Mouse (Mus musculus) kidney, postnatal 10 days (tissue): ENCODE data around the gene Cpxm2.

Source experiments
- DNase-seq: peaks from one replicate; pipeline ENCODE4 v3.0.0; 2021; ENCODE audit warnings: mixed read lengths

The Cpxm2 gene

DNA sequence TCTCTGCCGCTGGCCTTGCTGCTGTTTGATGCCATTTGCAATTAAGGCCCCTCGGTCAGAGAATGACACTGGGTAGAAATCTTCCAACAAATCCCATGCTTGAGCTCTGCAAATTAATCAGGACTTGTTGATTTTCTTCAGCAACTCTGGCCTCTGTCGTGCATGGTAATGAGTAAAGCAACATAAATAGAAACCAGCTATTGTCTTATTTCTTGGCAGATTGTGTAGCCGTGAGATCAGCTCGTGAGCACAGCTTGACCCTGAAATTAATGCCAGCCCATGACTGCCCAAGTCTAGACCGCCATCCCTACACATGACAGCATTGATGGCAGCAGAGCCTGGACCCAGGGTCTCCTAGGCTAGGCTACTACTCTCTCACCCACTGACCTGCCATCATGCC is 25.9 kb downstream of the Cpxm2 start:
- no peak for DNase-seq

DNA sequence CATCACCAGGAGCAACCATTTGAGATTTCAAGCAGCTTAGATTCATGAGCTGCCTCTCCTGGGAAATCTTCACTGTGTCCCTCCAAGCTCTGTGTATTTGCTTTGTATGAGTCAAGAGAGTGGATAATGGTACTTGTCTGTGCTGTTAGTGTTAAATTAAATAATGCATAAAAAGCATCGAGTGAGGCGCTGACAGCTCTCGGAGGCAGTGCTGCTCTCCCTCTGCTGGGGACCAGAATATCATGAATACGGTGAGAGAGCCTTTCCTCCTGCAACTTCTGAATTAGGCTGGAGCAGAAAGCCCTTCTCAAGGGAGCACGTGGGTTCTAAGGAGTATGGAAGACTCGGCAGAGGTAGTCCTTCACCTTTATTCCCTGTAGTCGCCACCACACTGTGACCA is 29.6 kb downstream of the Cpxm2 start:
- no peak for DNase-seq

DNA sequence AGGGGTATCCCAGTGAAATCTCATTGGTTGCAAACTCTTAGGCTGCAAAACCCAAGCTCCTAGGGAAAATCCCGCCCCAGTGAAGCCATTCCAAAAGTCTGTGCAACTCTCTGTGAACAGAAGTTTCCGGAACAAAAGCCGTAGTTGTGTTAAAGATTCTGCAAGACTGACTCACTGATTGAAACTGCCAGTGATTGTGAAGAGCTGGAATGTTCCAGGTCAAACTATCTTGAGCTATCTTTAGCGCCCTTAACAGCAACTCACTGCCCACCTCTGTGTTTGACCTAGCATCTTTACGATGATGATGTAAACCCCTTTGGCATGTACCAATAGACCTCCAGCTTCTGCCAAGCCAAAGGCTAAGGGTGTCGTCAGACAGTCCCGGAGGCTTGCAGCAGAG is 31.3 kb downstream of the Cpxm2 start:
- no peak for DNase-seq

DNA sequence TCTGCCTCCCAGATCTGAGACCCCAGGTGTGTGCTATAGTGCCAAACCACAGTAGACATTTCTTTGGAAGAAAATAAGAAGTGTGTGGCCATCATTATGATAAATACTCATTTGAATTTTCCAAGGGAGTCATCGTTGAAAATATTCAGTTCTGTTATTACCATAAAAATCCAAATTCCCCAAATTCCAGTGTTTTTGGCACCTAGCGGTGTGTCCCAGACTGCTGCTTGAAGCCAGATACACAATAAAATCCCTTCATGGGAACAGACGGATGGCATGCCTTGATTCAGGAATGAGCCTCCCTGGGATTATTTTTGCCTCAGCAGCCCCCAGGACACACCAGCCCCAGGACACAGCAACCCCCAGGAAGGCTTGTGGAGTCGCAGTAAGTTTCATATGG is 34.7 kb downstream of the Cpxm2 start:
- no peak for DNase-seq

DNA sequence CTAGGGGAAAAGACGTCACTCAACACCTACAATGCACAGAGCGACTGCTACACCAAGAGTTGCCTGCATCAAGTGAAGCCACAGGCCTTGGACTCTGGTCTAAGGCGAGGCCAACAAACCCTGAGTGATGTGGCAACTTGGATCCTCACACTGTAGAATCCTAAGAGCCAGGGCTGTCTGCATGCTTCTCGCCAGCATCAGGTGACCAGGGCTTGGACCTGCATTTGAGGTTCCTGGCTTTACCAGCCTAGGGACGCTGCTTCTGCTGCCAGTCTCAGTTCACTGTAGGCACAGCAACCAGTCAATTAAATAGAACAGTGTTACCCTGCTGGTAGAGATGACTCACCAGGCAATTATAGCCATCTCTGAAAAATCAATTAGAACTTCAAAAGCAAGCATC is 42.8 kb downstream of the Cpxm2 start:
- no peak for DNase-seq

DNA sequence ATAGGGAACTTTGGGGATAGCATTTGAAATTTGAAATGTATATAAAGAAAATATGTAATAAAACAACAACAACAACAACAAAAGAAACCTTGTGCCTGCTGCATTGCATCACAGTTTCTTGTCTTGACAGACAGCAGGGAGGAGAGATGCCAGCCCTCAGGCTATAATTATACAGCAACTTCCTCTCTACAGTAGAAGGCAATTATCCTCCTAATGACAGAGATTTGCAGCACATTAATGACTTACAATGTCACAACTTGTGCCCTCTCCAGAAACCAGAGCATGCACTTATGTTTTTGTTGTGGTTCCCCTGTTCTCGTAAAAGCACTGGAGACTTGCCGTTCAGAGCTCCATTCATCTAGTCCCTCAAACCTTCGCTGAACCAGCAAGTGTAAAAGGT is 44.2 kb downstream of the Cpxm2 start:
- no peak for DNase-seq

DNA sequence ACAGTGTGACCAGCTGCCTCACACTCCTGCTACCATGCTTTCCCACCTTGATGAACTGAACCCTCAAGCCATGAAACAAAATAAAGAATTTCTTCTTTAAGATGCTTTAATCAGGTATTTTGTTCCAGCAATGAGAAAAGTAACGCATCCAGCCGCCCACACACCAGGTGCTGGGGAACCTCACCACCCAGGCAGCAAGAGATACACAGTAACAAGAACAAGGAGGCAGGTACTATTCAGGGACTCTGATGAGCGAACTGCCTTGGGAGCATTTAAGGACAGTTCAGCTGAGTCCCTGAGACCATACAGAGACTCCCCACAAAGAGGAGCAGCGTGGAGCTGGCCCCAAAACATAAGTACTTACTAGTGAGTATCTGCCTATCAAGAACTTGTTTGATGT is 47.6 kb downstream of the Cpxm2 start:
- no peak for DNase-seq

DNA sequence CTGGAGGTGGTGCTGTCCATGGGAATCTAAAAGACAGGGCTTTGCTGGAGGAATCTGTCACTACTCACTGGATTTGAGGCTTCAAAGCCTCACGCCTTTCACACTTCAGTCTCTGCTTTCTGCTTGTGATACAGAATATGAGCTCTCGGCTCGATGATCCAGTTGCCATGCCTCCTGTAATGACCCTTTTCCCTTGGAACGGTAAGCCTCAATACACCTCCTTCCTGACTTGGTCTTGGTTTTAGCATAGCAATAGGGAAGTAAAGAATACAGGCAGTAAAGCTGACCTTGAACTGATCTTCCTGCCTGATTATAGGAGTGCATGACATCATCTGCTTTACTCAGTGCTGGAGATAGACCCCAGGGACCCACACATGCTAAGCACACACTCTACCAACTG is 49.2 kb downstream of the Cpxm2 start:
- DNase-seq = no peak

DNA sequence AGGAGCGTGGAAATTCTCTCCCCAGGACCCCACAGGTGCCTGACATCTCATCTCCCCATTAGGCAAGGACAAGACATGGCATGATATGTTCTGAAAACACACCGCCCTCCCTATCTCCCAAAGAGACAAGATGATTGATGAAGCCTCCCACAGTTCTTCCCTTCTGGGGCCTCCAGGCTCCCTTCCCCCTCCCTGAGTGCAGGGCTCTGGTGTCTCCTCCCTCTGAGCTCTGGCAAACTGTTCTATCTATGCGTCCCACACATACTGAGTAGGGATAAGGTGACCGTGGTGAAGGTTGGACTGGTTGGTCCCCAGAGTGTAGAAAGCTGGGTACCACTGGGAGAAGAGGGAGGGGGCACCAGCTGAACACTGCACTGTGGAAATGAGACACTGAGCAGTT is 56.1 kb downstream of the Cpxm2 start:
- DNase-seq = no peak

DNA sequence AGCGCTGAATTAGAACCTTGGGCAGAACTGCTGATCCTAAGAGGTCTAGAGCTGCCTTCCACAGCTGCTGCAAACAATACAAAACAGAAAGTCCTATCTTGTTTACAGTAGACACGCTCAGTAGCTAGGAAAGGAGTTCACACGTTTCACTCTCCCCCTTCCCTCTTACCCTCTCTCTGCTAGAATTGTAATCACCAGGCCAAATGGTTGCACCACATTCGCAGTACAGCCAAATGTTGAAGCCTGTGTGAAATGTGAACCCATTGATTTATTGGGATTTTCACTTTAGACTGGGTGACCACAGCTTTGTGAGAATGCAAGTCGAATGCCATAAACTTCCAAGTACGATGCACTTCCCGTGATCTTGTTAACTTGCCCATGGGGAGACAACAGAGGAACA is 59.9 kb downstream of the Cpxm2 start:
- no peak for DNase-seq

DNA sequence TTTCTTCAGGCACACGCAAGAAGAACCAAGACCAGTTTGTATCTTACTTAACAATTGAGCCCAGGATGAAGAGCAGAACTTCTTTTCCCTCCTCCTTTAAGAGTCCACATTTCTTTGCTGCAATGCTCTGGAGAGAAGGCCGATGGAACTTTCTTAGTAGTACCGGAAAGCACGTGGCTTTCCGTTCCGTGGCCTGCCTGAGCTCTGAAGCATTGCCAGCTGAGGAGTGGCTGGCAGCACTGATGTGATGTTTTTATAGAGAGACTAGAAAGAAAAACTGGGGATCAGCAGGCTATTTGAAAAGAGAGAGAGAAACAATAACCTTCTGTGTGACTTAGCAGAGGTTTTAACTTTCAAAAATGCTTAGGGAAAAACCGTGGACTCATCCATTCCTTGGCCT is 63.0 kb downstream of the Cpxm2 start:
- DNase-seq = no peak

DNA sequence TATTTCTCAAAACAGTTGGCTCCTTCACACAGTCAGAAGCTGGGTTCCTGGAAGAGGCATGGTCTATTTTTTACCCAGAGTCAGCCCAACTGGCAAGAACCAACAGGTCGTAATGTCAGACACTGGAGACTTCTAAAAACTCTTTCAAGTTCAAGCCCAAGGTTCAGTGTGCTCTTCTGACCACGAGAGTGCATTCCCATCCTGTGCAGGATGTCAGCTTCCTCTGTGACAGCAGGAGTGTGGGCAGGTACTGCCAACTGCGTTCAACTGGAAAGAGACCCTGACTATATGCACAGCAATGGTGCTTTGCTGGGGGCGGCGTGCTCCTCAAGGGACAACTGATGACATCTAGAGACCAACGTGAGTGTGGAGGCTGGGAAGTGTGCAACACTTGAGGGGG is 65.9 kb downstream of the Cpxm2 start:
- no peak for DNase-seq

DNA sequence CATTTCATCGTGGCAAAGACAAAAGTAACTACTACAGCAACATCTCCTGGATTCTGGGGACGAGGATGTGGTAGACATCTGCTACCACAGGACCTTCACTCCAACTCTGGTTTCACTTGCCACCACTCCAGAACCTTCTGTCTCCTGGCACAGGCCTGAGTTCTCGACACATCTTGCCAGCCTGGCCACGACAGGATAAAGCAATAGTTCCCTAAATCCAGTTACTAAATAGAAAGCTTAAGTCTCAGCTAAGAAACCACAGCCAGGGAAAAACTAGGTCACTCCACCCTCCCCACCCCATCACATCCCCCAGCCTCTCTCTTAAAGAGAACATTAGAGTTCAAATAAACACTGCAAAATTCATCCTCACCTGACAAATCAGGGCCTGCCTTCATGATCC is 66.4 kb downstream of the Cpxm2 start:
- no peak for DNase-seq

DNA sequence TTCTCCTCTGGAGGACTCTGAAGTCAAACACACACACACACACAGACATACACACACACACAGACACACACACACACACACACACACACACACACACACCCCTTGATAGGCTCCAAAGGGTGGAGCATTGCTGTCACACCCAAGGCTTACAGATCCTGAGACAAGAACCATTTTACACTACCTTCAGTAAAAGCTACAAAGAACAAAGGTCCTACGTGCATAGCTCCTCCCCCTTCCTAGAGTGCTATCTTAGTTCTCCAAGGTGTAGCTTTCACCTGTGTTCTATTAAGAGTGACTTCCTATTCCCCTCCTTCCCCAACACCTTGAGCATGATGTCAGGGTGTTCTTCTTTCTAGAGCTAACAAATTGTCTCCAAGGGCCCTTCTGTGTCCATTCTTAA is 78.7 kb downstream of the Cpxm2 start:
- no peak for DNase-seq

DNA sequence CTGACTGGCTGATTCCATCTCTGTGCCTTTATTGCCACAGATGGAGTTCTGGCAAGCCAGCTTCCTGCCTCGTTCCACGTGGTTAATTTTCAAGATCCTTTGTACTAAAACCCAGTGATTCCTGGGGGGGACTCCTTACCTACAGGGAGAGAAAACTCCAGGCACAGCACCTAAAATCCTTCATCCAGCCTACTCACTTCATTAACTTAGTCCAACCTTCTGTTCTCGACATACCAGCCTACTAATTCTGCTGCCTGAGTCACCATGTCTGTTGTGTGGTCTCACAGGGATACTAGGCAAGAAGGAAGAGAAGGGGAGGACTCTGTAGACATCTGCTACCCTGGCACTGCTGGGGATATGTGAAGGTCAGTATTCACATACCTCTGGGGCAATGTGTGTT is 80.0 kb downstream of the Cpxm2 start:
- no peak for DNase-seq

DNA sequence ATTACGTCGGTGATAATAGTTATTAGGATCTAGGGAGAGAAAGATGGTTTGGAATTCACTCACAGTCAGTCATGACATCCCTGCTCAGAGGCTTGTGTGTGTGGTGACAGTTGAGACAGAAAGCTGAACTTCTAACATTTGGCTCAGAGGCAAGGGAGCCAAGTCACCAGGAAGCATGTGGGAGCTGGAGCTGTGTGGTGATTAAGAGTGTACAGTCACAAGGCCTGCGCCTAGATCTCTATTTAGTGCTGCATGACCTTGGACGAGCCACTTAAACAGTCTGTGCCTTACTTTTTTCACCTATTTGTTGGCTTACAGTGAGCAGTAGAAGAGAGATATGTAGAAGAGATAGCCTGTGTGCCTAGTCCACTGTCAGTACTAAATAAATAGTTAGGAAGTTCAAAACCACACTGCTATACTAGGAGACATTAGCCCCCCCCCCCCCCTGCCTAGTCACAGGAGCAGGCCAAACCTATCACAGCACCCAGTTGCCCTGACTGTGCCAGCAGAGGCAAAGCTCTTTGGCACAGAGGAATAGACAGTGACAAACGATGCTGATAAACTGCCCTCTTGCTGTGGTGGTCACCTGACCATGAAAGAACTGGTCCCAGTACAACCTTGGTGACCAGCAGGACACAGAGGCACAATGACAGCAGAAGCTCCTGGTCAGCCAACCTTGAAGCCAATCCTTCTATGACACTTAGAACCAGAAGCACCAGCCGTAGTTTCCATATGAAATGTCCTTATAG is 83.5 kb downstream of the Cpxm2 start:
- DNase-seq = no peak

DNA sequence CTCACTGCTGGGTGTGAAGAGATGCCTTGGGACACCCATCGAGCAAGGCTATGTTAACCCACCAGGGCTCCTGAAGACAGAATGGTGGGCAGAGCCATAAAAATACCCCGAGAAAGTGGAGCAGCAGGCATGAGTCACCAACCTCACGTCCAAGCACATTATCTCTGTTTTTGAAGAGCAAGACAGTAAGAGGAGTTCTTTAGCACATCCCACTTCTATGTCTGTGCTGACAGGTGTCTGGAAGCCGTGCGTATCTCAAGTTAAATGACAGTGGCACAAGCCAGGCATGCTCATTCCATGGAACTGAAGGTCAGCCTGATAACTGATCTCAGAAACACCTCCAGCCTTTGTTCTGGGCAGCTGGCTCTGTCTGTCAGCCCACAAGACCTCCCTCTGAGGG is 86.6 kb downstream of the Cpxm2 start:
- no peak for DNase-seq

DNA sequence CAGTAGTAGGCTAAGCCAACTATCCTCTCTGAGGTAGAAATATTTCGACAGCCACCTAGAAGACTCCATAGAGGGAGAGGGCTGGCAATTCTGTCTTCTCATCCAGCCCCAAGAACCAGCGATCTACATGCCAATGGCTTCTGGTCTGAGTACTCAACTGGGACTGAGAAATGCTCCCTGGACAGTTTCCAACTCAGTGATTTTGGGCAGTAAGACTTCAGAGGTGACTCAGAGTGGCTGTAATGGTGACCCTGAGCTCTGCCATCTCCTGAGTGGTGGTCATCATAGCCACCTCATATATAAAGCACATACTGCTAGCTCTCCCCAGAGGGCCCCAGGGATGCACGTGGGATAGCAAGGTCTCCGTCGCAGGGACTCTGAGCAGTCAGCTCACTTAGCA is 87.0 kb downstream of the Cpxm2 start:
- no peak for DNase-seq

DNA sequence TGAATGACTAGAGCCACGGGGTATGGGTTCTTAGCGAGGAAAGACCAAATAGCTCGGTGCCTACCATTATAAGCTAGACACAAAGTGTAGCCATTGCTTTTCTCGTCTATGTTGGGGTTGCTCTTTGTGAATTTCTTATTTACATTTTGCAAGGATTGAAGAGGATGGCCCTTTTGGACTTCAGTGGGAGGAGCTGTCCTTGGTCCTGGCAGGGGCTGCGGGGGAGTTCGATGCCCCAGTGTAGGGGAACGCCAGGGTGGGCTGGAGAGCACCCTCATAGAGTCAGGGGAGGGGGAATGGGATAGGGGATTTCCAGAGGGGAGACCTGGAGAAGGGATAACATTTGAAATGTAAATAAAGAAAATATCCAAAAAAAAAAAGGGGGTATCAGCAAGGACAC is 94.4 kb downstream of the Cpxm2 start:
- peak; percentile 34 for DNase-seq

DNA sequence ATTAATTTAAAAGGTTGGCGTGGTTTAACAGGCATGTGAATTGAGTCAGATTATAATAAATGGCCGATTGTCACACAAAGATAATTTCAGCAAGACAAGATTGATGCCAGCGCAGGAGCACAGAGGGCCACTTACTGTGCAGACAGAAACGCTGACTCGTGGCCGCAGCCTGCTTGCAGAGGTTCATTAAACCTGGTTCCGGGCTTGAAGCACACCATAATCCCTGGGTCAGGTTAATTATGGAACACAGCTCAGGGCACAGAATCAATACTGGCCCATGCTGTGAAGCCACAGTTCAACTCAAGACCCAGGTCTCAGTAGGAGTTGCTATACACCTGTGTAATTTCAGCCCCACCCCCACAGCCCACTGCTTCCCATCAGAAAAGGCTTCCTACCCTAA is 98.0 kb downstream of the Cpxm2 start:
- no peak for DNase-seq

DNA sequence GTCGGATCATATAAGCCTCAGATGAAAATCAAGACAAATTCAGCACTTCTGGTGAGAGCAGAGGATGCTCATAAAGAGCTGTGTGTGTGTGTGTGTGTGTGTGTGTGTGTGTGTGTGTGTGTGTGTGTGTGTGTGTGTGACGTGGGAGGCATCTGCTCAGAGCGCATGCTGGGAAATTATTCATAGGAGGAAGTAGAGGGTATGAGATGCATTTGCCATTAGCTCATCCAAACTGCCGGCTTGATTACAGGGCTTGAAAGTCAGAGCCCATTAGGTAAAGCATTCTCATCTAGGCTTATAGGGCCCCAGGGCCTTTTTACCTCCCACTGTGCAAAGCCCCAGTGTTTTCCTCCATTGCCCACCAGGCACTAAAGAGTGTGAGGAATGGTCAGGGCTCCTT is 107.9 kb downstream of the Cpxm2 start:
- no peak for DNase-seq

DNA sequence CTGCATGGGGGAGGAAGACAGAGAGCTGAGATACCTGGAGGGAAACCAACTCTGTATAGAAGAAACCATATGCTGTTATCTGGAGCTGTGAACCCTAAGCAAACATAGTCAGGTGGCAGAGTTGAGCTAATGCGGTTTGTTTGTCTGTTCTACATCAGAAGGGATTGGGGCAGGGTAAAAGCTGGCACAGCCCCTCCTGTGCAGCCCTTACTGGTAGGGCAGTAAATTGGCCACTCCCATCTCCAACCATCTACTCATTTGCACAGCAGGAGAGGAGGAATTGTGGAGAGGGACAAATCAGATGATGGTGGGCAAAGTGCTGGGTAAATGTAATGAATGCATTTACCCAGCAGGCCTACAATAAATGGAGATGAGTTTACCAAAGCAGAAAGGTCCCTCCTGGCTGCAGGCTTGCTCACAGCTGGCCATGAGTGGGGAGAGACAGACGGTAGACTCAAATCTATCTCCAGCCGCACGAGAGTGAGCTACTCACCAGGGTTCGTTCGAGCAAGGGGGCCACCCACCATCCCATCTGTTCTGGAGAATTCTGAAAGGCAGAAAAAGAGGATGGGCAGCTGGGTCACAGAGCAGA is 122.5 kb downstream of the Cpxm2 start:
- no peak for DNase-seq

DNA sequence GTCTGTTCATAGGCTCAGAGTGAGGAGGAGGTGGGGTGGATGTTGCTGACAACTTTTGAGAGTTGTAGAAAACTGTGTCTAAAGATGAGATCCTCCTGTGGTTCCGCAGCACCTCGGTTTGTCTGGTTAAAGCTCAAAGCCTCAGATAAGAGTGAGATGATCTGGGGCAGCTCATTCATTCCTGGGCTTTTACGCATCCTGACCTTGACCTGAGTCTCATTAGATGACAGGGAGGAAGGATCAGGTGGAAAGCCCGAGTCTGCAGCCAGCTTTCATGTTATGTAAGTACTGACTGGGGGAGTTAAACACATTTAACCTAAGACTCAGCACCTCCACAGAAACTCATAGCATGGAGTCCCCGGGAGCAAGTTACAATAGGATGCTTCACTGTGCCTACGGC is 127.9 kb downstream of the Cpxm2 start:
- no peak for DNase-seq

DNA sequence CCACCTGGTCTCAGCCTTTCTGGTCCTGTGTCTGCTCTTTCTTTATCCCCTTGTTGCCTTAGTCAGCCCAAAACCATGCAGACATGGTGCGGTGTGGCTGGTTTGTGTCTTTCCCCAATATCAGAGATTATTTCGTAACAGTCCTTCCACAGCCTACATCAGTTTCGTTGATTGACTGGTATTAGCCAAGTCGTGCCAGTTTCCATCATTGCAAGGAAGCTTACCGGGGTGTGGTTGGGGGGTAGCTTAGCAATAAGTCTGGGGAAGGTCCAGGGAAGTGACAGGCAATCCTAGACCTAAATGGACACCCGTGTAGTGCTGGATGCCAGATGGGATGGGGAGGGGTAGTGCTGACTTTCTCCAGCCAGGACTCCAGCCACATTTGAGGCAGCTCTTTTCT is 128.9 kb downstream of the Cpxm2 start:
- DNase-seq = no peak

DNA sequence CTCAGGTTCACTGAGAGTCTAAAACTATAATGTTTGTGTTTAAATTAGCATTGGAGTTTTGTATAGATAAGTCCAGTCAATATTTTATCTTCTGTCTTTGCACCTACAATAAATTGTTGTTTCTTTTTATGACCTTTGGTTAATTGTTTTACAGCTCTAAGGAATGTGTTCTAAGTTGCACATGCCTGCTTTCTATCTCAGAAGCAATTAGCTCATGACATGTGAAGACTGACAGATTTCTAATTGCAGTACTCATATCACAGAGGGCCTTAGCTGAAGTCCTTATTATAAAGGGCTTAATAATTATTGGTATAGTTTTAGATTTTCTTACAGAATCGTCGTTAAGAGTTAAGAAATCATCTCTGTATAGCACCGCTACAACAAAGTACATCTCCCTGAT is 138.6 kb downstream of the Cpxm2 start:
- no peak for DNase-seq
